Mouse (Mus musculus) layer of hippocampus, adult 18-20 months (tissue): ENCODE measurements around the gene Phf11a. TPM values are rescaled to one million over a fixed set of nuclear protein-coding genes. Genes with fewer than 3 reads are reported as not detected.
"Not testable (repeated sequence)": the region's sequence is repeated elsewhere in the genome, so short reads cannot be mapped to it uniquely, and the experiment has no call there.

ENCODE experiments used
- DNase-seq, 2 experiments: peaks; one replicate each; pipeline ENCODE4 v3.0.0; 2022; ENCODE audit warnings: low spot score in 2 of 2
- long read RNA-seq: library from polyadenylated mRNA; stranded (forward); transcript quantifications from one replicate; pipeline ENCODE4 v2.0.0, GENCODE M21; 2021
- total RNA-seq, 2 experiments: library from RNA; stranded (reverse); gene quantifications; 2 replicates each; pipeline ENCODE4 v1.2.3; 2021

Gene Phf11a
- not detected for total RNA-seq
- long read RNA-seq = 0 reads

DNA sequence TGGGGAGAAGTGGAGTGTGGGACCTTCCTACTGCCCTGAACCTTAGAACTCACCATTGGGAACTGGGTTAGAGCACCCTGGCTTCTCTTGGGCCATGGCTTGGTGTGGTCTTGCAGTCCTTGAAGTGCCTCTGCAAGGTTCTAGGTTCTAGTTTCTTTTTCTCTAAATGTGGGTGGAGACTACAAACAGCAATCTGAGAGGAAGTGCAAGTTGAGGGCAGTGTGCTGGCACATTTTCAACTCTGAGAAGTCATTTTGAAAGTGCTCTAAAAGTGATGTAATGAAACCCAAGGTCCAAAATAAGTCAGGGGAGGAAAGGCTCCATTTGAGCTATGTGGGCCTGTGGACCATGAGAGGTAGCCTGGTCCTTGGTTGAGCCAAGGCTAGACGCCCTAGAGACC lies at the start of gene Phf11a:
Phf11a (minus strand) TSS at position 132 of the 400 bp plus-strand sequence.
- not testable (repeated sequence) for DNase-seq

DNA sequence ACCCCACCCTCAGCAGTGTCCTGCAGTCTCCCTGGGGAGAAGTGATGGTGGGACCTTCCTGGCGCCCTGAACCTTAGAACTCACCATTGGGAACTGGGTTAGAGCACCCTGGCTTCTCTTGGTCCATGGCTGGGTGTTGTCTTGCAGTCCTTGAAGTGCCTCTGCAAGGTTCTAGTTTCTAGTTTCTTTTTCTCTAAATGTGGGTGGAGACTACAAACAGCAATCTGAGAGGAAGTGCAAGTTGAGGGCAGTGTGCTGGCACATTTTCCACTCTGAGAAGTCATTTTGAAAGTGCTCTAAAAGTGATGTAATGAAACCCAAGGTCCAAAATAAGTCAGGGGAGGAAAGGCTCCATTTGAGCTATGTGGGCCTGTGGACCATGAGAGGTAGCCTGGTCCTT lies 43.9 kb upstream of the Phf11a start, which contains the start of gene Phf11b:
Phf11b (minus strand) TSS at position 163 of the 400 bp plus-strand sequence.
- DNase-seq = not testable (repeated sequence)

DNA sequence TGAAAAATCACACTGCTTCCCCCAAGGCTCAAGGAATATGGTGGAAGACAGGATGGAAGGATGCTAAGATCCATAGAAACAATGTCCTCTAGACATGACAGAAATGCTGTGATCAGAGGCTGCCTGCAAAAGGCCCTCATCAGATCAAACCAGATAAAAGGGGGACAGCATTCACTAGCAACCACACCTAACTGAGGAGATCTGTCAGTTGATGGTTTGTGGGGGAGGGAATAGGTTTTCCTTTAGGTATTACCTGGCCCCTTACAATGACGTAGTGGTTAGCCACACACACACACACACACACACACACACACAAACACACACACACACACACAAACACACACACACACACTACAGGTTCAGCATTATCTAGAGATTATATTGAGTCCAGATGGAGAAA lies 42.2 kb upstream of the Phf11a start:
- DNase-seq = no peak

DNA sequence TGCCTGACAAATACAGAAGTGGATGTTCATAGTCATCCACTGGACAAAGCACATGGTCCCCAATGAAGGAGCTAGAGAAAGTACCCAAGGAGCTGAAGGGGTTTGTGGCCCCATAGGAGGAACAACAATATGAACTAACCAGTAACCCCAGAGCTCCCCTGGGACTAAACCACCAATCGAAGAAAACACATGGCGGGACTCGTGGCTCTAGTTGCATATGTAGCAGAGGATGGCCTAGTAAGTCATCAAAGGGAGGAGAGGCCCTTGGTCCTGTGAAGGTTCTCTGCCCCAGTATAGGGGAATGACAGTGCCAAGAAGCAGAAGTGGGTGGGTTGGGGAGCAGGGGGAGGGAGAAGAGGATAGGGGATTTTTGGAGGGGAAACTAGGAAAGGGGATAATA lies 38.7 kb upstream of the Phf11a start:
- DNase-seq = not testable (repeated sequence)

DNA sequence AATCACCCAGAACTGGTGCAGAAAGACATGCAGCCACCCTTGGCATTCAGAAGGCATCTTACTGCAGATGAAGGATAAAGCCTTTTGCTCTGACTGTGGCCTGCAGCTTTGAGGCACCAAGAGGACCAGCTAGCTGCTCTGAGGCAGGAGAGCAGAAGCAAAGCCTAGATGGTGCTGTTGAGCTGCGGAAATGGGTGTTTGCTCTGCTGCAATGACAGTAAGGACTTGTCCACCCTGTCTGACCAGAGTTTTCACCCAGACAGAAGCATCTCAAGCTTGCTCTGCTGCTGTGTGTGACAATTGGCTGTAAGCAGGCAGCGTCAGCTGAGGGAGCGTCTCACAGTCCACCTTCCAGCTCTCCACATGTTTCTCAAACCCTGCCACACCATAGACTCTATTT lies 33.2 kb upstream of the Phf11a start:
- DNase-seq = peak; percentile 11 to 55

DNA sequence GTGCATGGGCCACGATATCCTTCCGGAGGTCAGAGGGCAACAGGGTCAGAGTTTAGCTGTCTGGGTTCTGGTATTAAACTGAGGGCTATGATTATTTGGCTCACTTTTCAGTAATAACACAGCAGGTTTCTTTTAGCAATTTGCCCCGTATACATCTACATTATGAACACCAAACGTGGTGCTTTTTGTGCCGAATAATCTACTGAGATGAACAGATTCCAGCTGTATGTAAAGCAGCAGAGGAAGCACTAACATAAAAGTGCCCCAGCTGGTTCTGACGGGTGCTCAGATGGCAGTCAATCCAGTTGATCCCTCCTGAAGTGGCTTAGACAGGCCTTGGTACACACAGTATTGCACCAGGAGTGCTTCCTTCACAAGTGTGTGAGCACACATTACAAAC lies 22.6 kb upstream of the Phf11a start:
- DNase-seq = not testable (repeated sequence)

DNA sequence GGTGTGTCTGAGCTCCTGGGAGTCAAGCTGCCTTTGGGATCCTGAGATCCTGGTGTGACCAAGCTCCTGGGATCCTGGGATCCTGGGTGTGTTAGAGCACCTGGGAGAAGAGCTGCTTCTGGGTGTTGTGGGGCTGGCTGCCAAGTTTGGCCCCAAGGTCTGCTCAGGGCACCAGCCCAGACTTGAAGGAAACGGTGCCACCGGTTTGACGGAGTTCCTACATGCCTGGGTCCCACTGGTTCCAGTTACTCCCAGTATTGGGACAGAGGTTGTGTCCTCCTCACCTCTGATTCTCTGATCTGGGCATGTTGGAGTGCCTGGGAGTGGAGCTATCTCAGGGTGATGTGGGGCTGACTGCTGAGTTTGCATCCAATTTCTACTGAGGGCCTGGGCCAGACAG lies 21.7 kb upstream of the Phf11a start:
- DNase-seq = not testable (repeated sequence)

DNA sequence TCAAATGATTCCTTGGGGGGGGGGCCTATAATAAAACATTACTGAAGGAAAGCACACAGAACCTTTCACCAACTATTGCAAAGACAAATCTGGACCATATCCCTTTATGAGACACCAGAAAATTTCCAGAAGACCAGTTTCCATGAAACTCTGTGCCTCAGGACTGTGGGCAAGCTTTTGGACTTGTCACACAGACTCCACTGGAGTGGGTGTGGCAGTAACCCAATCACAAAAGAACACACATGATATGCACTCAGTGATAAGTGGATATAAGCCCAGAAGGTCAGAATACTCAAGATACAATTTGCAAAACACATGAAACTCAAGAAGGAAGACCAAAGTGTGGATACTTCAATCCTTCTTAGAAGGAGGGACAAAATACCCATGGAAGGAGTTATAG lies 5.6 kb downstream of the Phf11a start:
- not testable (repeated sequence) for DNase-seq

DNA sequence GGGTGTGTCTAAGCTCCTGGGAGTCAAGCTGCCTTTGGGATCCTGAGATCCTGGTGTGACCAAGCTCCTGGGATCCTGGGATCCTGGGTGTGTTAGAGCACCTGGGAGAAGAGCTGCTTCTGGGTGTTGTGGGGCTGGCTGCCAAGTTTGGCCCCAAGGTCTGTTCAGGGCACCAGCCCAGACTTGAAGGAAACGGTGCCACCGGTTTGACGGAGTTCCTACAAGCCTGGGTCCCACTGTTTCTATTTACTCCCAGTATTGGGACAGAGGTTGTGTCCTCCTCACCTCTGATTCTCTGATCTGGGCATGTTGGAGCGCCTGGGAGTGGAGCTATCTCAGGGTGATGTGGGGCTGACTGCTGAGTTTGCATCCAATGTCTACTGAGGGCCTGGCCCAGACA lies 22.4 kb downstream of the Phf11a start:
- DNase-seq = not testable (repeated sequence)

DNA sequence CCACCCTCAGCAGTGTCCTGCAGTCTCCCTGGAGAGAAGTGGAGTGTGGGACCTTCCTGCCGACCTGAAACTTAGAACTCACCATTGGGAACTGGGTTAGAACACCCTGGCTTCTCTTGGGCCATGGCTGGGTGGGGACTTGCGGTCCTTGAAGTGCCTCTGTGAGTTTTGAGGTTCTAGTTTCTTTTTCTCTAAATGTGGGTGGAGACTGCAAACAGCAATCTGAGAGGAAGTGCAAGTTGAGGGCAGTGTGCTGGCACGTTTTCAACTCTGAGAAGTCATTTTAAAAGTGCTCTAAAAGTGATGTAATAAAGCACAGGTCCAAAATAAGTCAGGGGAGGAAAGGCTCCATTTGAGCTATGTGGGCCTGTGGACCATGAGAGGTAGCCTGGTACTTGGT lies 37.3 kb downstream of the Phf11a start, which contains the start of gene Gm6904:
Gm6904 (minus strand) TSS at position 161 of the 400 bp plus-strand sequence.
- DNase-seq = no peak

DNA sequence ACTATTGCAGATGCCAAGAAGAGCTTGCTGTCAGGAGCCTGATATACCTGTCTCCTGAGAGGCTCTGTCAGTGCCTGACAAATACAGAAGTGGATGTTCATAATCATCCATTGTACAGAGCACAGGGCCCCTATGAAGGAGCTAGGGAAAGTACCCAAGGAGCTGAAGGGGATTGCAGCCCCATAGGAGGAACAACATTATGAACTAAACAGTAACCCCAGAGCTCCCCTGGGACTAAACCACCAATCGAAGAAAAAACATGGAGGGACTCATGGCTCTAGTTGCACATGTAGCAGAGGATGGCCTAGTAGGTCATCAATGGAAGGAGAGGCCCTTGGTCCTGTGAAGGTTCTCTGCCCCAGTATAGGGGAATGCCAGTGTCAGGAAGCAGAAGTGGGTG lies 41.5 kb downstream of the Phf11a start:
- DNase-seq = not testable (repeated sequence)

DNA sequence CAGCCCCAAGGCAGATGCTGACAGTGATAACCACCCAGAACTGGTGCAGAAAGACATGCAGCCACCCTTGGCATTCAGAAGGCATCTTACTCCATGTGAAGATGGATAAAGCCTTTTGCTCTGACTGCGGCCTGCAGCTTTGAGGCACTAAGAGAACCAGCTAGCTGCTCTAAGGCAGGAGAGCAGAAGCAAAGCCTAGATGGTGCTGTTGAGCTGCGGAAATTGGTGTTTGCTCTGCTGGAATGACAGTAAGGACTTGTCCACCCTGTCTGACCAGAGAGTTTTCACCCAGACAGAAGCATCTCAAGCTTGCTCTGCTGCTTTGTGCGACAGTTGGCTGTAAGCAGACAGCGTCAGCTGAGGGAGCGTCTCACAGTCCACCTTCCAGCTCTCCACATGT lies 47.0 kb downstream of the Phf11a start:
- DNase-seq = peak in 1 of 2 experiments; percentile 39

DNA sequence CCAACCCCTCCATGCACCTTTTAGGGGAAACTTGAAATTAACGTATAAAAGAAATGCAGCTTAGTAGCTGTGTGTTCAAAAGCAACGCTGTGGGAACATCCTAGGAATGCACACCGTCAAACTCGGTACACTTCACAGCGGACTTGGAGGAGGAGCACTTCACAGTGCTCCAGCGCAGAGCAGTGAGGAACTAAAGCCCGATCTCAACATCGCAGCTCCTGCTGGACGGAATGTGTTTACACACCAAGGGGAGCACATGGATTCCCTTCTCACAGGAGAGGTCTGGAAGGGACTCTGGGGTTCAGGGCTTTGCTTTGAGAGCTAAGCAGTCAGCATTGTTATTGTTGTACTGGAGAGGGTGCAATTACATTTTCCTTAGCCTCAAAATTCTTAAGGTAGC lies 63.7 kb downstream of the Phf11a start:
- no peak for DNase-seq

DNA sequence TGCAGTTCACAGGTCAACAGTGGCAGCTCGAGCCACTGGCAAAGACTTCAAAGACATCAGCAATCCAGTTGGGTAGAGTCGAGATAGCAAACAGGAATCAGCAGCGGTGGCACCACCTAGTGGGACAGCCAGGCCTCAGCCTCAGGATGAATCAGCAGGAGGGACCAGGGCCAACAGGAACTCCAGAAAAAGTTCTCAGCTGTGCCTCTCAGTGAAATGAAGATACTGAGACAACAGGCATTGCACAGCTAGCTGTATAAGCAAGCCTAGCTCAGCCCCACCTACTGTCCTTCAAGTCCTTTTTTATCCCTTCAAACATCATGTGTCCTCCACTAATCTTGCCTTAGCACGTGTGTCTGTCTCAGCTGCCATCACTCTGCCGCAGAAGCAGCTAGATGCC lies 65.3 kb downstream of the Phf11a start:
- peak; percentile 13 to 27 for DNase-seq

DNA sequence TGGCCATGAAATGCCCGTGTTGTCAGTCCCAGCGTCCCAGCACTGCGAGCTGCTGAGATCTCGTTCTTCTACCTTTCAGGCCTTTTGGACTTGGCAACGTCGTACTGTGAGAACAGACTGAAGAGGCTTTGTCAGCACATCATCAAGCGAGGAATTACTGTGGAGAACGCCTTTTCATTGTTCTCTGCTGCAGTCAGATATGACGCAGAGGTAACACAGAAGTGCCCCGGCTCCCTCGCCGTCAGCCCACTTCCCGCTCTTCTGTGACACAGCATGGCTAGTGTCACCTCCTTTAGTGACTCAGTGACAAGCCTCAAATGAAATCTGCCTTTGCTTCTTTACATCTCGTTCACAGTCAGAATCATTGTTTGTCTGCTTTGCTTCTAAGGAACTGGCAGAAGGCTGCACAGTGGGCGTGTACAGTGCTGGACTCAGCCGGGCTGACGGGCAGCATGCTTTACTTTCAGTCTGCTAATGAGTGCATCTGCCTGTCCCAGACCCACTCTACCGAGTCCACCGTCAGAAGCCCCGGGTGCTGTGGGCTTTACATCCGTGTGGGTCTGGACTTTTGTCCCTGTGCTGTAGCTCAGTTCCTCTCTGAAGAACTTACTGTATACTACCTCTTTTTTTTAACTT lies 66.9 kb downstream of the Phf11a start:
- peak in 1 of 2 experiments; percentile 29 for DNase-seq

DNA sequence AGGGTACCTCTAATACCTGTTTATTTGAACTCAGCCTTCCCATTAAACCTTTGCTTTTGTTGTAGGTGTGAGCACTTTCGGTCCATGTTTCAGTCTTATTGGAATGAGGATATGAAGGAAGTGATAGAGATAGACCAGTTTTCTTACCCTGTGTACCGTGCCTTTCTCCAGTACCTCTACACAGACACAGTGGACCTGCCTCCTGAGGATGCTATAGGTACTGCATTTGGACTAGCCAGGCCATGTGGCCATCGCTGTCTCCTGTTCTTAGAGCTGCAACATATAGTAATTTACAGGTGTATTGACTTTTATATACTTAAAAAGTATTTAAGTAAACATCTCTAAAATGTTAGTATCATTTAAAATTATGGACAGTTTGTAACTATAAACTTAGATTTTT lies 67.5 kb downstream of the Phf11a start:
- DNase-seq = no peak

Other genes with a start within 250 kb of the Phf11a start
- gene 1700129C05Rik, start 154.6 kb downstream of the Phf11a start, total RNA-seq = not detected
- not detected for gene Gm5142, start 118.8 kb downstream of the Phf11a start, total RNA-seq
- 10 to 100 TPM; 34.1 to 34.8 TPM for gene Rcbtb1, start 96.3 kb downstream of the Phf11a start, total RNA-seq
- not detected for gene Gm6904, start 37.3 kb downstream of the Phf11a start, total RNA-seq
- not detected for gene Phf11b, start 43.8 kb upstream of the Phf11a start, total RNA-seq
- gene Phf11d, start 67.9 kb upstream of the Phf11a start, total RNA-seq = under 1 TPM; 0.68 to 0.87 TPM
- gene Phf11c, start 97.9 kb upstream of the Phf11a start, total RNA-seq = under 1 TPM; 0.38 to 0.45 TPM
- gene Setdb2, start 143.4 kb upstream of the Phf11a start, total RNA-seq = 1 to 10 TPM; 5.4 to 7.3 TPM
- 10 to 100 TPM; 22.9 to 27.1 TPM for gene Cab39l, start 143.4 kb upstream of the Phf11a start, total RNA-seq